Mouse (Mus musculus): ENCODE results near the gene Ptprd. TPM values are rescaled to one million over a fixed set of nuclear protein-coding genes. Genes with fewer than 3 reads are reported as not detected.
"Not testable (repeated sequence)": the region's sequence is repeated elsewhere in the genome, so short reads cannot be mapped to it uniquely, and the experiment has no call there.

The Ptprd gene
- polyA plus RNA-seq, 1 experiment, result 7.8 TPM

GRCm38 (mm10) chr4:77889489-77889888, 322.3 kb downstream of the Ptprd start:
- no peak for DNase-seq (ENCODE audit: low read depth)

GRCm38 (mm10) chr4:77880213-77880612, 331.5 kb downstream of the Ptprd start:
- DNase-seq (ENCODE audit: low read depth), result no peak

- no peak for DNase-seq (ENCODE audit: low read depth)
These were observed 350.5 kb downstream of the Ptprd start for GRCm38 (mm10) chr4:77861269-77861668.

- not testable (repeated sequence) for DNase-seq (ENCODE audit: low read depth)
These were observed 414.4 kb downstream of the Ptprd start for GRCm38 (mm10) chr4:77797391-77797790.

GRCm38 (mm10) chr4:77777237-77777636, 434.5 kb downstream of the Ptprd start:
- no peak for DNase-seq (ENCODE audit: low read depth)

- no peak for DNase-seq (ENCODE audit: low read depth)
These were observed 448.0 kb downstream of the Ptprd start for GRCm38 (mm10) chr4:77763790-77764189.

GRCm38 (mm10) chr4:77743391-77743790, 468.4 kb downstream of the Ptprd start:
- DNase-seq (ENCODE audit: low read depth), result no peak

- DNase-seq (ENCODE audit: low read depth), result no peak
These were observed 489.9 kb downstream of the Ptprd start for GRCm38 (mm10) chr4:77721908-77722307.

- no peak for DNase-seq (ENCODE audit: low read depth)
These were observed 494.0 kb downstream of the Ptprd start for GRCm38 (mm10) chr4:77717792-77718191.

GRCm38 (mm10) chr4:77710231-77710630, 501.5 kb downstream of the Ptprd start:
- DNase-seq (ENCODE audit: low read depth), result no peak

GRCm38 (mm10) chr4:77698294-77698693, 513.5 kb downstream of the Ptprd start:
- no peak for DNase-seq (ENCODE audit: low read depth)

GRCm38 (mm10) chr4:77675798-77676197, 536.0 kb downstream of the Ptprd start:
- DNase-seq (ENCODE audit: low read depth), result no peak

GRCm38 (mm10) chr4:77664761-77665160, 547.0 kb downstream of the Ptprd start:
- DNase-seq (ENCODE audit: low read depth), result no peak

- no peak for DNase-seq (ENCODE audit: low read depth)
These were observed 549.5 kb downstream of the Ptprd start for GRCm38 (mm10) chr4:77662309-77662708.

- no peak for DNase-seq (ENCODE audit: low read depth)
These were observed 556.1 kb downstream of the Ptprd start for GRCm38 (mm10) chr4:77655669-77656068.

- no peak for DNase-seq (ENCODE audit: low read depth)
These were observed 562.0 kb downstream of the Ptprd start for GRCm38 (mm10) chr4:77649615-77650325.

- DNase-seq (ENCODE audit: low read depth), result no peak
These were observed 562.9 kb downstream of the Ptprd start for GRCm38 (mm10) chr4:77648911-77649310.

GRCm38 (mm10) chr4:77647451-77648137, 564.2 kb downstream of the Ptprd start:
- DNase-seq (ENCODE audit: low read depth), result no peak

- DNase-seq (ENCODE audit: low read depth), result no peak
These were observed 567.3 kb downstream of the Ptprd start for GRCm38 (mm10) chr4:77644435-77644834.

- no peak for DNase-seq (ENCODE audit: low read depth)
These were observed 571.7 kb downstream of the Ptprd start for GRCm38 (mm10) chr4:77640022-77640421.

GRCm38 (mm10) chr4:77613129-77613528, 598.6 kb downstream of the Ptprd start:
- no peak for DNase-seq (ENCODE audit: low read depth)

- DNase-seq (ENCODE audit: low read depth), result no peak
These were observed 625.1 kb downstream of the Ptprd start for GRCm38 (mm10) chr4:77586624-77587023.

GRCm38 (mm10) chr4:77586222-77586621, 625.5 kb downstream of the Ptprd start:
- no peak for DNase-seq (ENCODE audit: low read depth)
